Mouse (Mus musculus): ENCODE data around the gene Isg20l2. TPM values are rescaled to one million over a fixed set of nuclear protein-coding genes. Genes with fewer than 3 reads are reported as not detected.
A peak's percentile ranks its signal among the peaks of the same experiment; 100 is the strongest.

Isg20l2 gene
- polyA plus RNA-seq, 1 experiment from 2014 or later = 22.5 TPM

GRCm38 (mm10) chr3:87948378-87949265 is 18.5 kb downstream of the Isg20l2 start, which contains the start of gene Crabp2:
TSS of gene Crabp2 (plus strand) at chr3:87948666.
- DNase-seq (ENCODE audit: low spot score) = no peak
- ATAC-seq = no peak
- TF ChIP-seq EP300 (IDR thresholded peaks at IDR 0.05) (no peak), CTCF (IDR thresholded peaks at IDR 0.05) (no peak)
- peaks cover 14% of the 10 kb centered on the region; the same call in 1 of the 2 replicates for H3K27me3 ChIP-seq (replicated peaks; ENCODE audit: insufficient read depth, low read length)
- peaks cover 18% of the 10 kb centered on the region for H3K4me1 ChIP-seq (ENCODE audit: insufficient read depth, low read depth, low read length)
- peak within 1 kb of the TSS; percentile 5; the same call in 1 of the 2 replicates for H3K4me3 ChIP-seq (ENCODE audit: low read depth, low read length)
- WGBS = 6% methylated on average over 33 of the region's 35 CpGs
- H3K4me2 ChIP-seq (replicated peaks; ENCODE audit: low read depth, low read length) = peak within 1 kb of the TSS; percentile 44
- H3K9me3 ChIP-seq (ENCODE audit: low read length) = no peaks in the 10 kb centered on the region
- no peaks in the 10 kb centered on the region for H3K36me3 ChIP-seq (ENCODE audit: insufficient read depth, low read length)
- H3K9ac ChIP-seq (replicated peaks; ENCODE audit: low read depth) = no peak within 1 kb of the TSS
- no peak within 1 kb of the TSS for H3K27ac ChIP-seq (ENCODE audit: low read length)

GRCm38 (mm10) chr3:87949266-87949954 is 19.3 kb downstream of the Isg20l2 start:
- peaks cover 18% of the 10 kb centered on the region for H3K4me1 ChIP-seq (ENCODE audit: insufficient read depth, low read depth, low read length)
- TF ChIP-seq CTCF (IDR thresholded peaks at IDR 0.05) (no peak), EP300 (IDR thresholded peaks at IDR 0.05) (no peak)
- DNase-seq (ENCODE audit: low spot score) (no peak), ATAC-seq (no peak)
- H3K4me2 ChIP-seq (replicated peaks; ENCODE audit: low read depth, low read length) = no peak overlapping the region
- H3K27me3 ChIP-seq (replicated peaks; ENCODE audit: insufficient read depth, low read length) = peaks cover 14% of the 10 kb centered on the region; the same call in 1 of the 2 replicates
- H3K36me3 ChIP-seq (ENCODE audit: insufficient read depth, low read length) = no peaks in the 10 kb centered on the region
- no peak overlapping the region for H3K27ac ChIP-seq (ENCODE audit: low read length)
- H3K9me3 ChIP-seq (ENCODE audit: low read length) = no peaks in the 10 kb centered on the region
- WGBS = 24% methylated on average over 16 of the region's 16 CpGs
- H3K9ac ChIP-seq (replicated peaks; ENCODE audit: low read depth) = no peak overlapping the region
- H3K4me3 ChIP-seq (ENCODE audit: low read depth, low read length) = no peak overlapping the region

GRCm38 (mm10) chr3:87949955-87950515 is 19.9 kb downstream of the Isg20l2 start:
- Histone ChIP-seq H3K9ac (replicated peaks; ENCODE audit: low read depth) (no peak overlapping the region), H3K4me2 (replicated peaks; ENCODE audit: low read depth, low read length) (no peak overlapping the region), H3K36me3 (ENCODE audit: insufficient read depth, low read length) (no peaks in the 10 kb centered on the region), H3K27ac (ENCODE audit: low read length) (no peak overlapping the region), H3K9me3 (ENCODE audit: low read length) (no peaks in the 10 kb centered on the region), H3K27me3 (replicated peaks; ENCODE audit: insufficient read depth, low read length) (peaks cover 14% of the 10 kb centered on the region; the same call in 1 of the 2 replicates), H3K4me1 (ENCODE audit: insufficient read depth, low read depth, low read length) (peaks cover 18% of the 10 kb centered on the region), H3K4me3 (ENCODE audit: low read depth, low read length) (no peak overlapping the region)
- WGBS = 18% methylated on average over 13 of the region's 13 CpGs
- TF ChIP-seq CTCF (IDR thresholded peaks at IDR 0.05) (no peak), EP300 (IDR thresholded peaks at IDR 0.05) (no peak)
- DNase-seq (ENCODE audit: low spot score) (no peak), ATAC-seq (no peak)

- WGBS = 16% methylated on average over 12 of the region's 12 CpGs
- ATAC-seq = no peak
- DNase-seq (ENCODE audit: low spot score) = no peak
- H3K4me3 ChIP-seq (ENCODE audit: low read depth, low read length) = no peak overlapping the region
- no peak overlapping the region for H3K27ac ChIP-seq (ENCODE audit: low read length)
- H3K9me3 ChIP-seq (ENCODE audit: low read length) = no peaks in the 10 kb centered on the region
- H3K9ac ChIP-seq (replicated peaks; ENCODE audit: low read depth) = no peak overlapping the region
- H3K36me3 ChIP-seq (ENCODE audit: insufficient read depth, low read length) = no peaks in the 10 kb centered on the region
- peaks cover 14% of the 10 kb centered on the region; the same call in 1 of the 2 replicates for H3K27me3 ChIP-seq (replicated peaks; ENCODE audit: insufficient read depth, low read length)
- peak overlapping the region; percentile 37 for H3K4me2 ChIP-seq (replicated peaks; ENCODE audit: low read depth, low read length)
- no peak for TF ChIP-seq EP300 (IDR thresholded peaks at IDR 0.05)
- no peak for TF ChIP-seq CTCF (IDR thresholded peaks at IDR 0.05)
- peaks cover 18% of the 10 kb centered on the region for H3K4me1 ChIP-seq (ENCODE audit: insufficient read depth, low read depth, low read length)
Measured at GRCm38 (mm10) chr3:87951946-87952345, 21.8 kb downstream of the Isg20l2 start.

- peak; percentile 82 for ATAC-seq
- H3K36me3 ChIP-seq (ENCODE audit: insufficient read depth, low read length) = no peaks in the 10 kb centered on the region
- TF ChIP-seq CTCF (IDR thresholded peaks at IDR 0.05) (no peak), EP300 (IDR thresholded peaks at IDR 0.05) (no peak)
- H3K4me2 ChIP-seq (replicated peaks; ENCODE audit: low read depth, low read length) = peak overlapping the region; percentile 37
- H3K9ac ChIP-seq (replicated peaks; ENCODE audit: low read depth) = no peak overlapping the region
- peak overlapping the region; percentile 6; the same call in 1 of the 2 replicates for H3K4me3 ChIP-seq (ENCODE audit: low read depth, low read length)
- peaks cover 14% of the 10 kb centered on the region; the same call in 1 of the 2 replicates for H3K27me3 ChIP-seq (replicated peaks; ENCODE audit: insufficient read depth, low read length)
- WGBS = 4% methylated on average over 5 of the region's 5 CpGs
- H3K4me1 ChIP-seq (ENCODE audit: insufficient read depth, low read depth, low read length) = peaks cover 13% of the 10 kb centered on the region
- H3K9me3 ChIP-seq (ENCODE audit: low read length) = no peaks in the 10 kb centered on the region
- DNase-seq (ENCODE audit: low spot score) = peak; percentile 71
- H3K27ac ChIP-seq (ENCODE audit: low read length) = no peak overlapping the region
Measured at GRCm38 (mm10) chr3:87952440-87952839, 22.3 kb downstream of the Isg20l2 start.

GRCm38 (mm10) chr3:87958056-87958455 is 27.9 kb downstream of the Isg20l2 start:
- no peak overlapping the region for H3K4me3 ChIP-seq (ENCODE audit: low read depth, low read length)
- ATAC-seq (no peak), DNase-seq (ENCODE audit: low spot score) (no peak)
- H3K9ac ChIP-seq (replicated peaks; ENCODE audit: low read depth) = no peak overlapping the region
- TF ChIP-seq EP300 (IDR thresholded peaks at IDR 0.05) = no peak
- no peak for TF ChIP-seq CTCF (IDR thresholded peaks at IDR 0.05)
- no peak overlapping the region for H3K4me2 ChIP-seq (replicated peaks; ENCODE audit: low read depth, low read length)
- no peaks in the 10 kb centered on the region for H3K9me3 ChIP-seq (ENCODE audit: low read length)
- no peaks in the 10 kb centered on the region for H3K27me3 ChIP-seq (replicated peaks; ENCODE audit: insufficient read depth, low read length)
- H3K36me3 ChIP-seq (ENCODE audit: insufficient read depth, low read length) = no peaks in the 10 kb centered on the region
- no peak overlapping the region for H3K27ac ChIP-seq (ENCODE audit: low read length)
- 64% methylated on average over 1 of the region's 1 CpGs for WGBS
- no peaks in the 10 kb centered on the region; the same call in 1 of the 2 replicates for H3K4me1 ChIP-seq (ENCODE audit: insufficient read depth, low read depth, low read length)
